Mouse (Mus musculus): ENCODE measurements around the gene Pdss1. TPM values are rescaled to one million over a fixed set of nuclear protein-coding genes. Genes with fewer than 3 reads are reported as not detected.
A peak's percentile ranks its signal among the peaks of the same experiment; 100 is the strongest.
"Not testable (repeated sequence)": the region's sequence is repeated elsewhere in the genome, so short reads cannot be mapped to it uniquely, and the experiment has no call there.

Pdss1 gene
- polyA plus RNA-seq, 1 experiment from 2014 or later = 22.0 TPM

- no peaks in the 10 kb centered on the region for H3K9me3 ChIP-seq (replicated peaks; ENCODE audit: control insufficient read depth, low read length)
- no peaks in the 10 kb centered on the region for H3K27me3 ChIP-seq (ENCODE audit: control insufficient read depth, insufficient read depth, low read length)
- no peak overlapping the region for H3K9ac ChIP-seq (ENCODE audit: low read length)
- WGBS = 82% methylated on average over 3 of the region's 3 CpGs
- ATAC-seq (ENCODE audit: insufficient read depth, low FRiP score) = no peak
- no peaks in the 10 kb centered on the region for H3K36me3 ChIP-seq (ENCODE audit: control insufficient read depth, insufficient read depth, low read length)
- no peak overlapping the region for H3K27ac ChIP-seq (ENCODE audit: low read length)
- no peaks in the 10 kb centered on the region for H3K4me1 ChIP-seq (ENCODE audit: control insufficient read depth, insufficient read depth, low read length)
- no peak overlapping the region for H3K4me2 ChIP-seq (ENCODE audit: low read depth, low read length)
- no peak overlapping the region for H3K4me3 ChIP-seq (replicated peaks; ENCODE audit: low read length)
Measured at GRCm38 (mm10) chr2:22876614-22877013, 18.7 kb upstream of the Pdss1 start.

DNA sequence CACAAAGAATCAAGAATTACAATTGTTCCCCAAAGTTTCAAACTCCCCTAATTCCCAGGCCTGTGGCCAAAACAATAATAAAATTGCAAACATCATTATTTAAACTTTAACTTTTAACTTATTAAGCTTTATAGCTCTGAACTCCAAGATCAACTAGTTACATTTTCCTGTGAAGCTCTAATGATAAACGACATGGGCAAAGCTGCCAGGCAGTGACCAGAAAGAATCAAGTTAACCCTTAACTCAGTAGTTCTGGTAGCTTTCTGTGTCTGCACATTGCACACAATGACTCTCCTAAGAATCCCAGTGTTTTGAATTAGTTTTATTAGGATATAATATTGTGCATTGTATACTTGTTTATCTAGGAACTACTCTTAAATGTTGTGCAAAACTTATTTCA lies 16.5 kb upstream of the Pdss1 start:
- H3K9ac ChIP-seq (ENCODE audit: low read length) = no peak overlapping the region
- H3K9me3 ChIP-seq (replicated peaks; ENCODE audit: control insufficient read depth, low read length) = no peaks in the 10 kb centered on the region
- H3K27ac ChIP-seq (ENCODE audit: low read length) = no peak overlapping the region
- H3K4me3 ChIP-seq (replicated peaks; ENCODE audit: low read length) = no peak overlapping the region
- no peak for ATAC-seq (ENCODE audit: insufficient read depth, low FRiP score)
- WGBS = 21% methylated on average over 1 of the region's 1 CpGs
- no peak overlapping the region for H3K4me2 ChIP-seq (ENCODE audit: low read depth, low read length)
- H3K36me3 ChIP-seq (ENCODE audit: control insufficient read depth, insufficient read depth, low read length) = no peaks in the 10 kb centered on the region
- H3K4me1 ChIP-seq (ENCODE audit: control insufficient read depth, insufficient read depth, low read length) = no peaks in the 10 kb centered on the region
- H3K27me3 ChIP-seq (ENCODE audit: control insufficient read depth, insufficient read depth, low read length) = no peaks in the 10 kb centered on the region

DNA sequence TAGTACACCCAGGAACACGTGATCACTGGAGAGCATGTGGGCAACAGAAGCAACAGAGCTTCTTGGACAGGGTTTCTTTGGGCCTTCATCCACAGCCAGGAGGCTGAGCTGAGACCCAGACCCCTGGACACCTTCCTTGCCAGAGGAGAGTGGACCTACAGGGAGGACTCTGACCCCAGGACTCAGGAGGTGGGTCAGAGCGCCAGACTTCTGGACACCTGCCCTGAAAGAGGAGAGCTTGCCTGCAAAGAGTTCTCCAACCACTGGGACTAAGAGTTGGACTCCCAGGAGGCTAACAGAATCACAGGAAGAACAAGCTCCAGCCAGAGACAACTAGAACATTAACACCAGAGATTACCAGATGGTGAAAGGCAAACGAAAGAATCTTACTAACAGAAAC lies 14.6 kb upstream of the Pdss1 start:
- H3K4me2 ChIP-seq (ENCODE audit: low read depth, low read length); H3K27ac ChIP-seq (ENCODE audit: low read length); H3K4me1 ChIP-seq (ENCODE audit: control insufficient read depth, insufficient read depth, low read length); H3K9ac ChIP-seq (ENCODE audit: low read length); H3K36me3 ChIP-seq (ENCODE audit: control insufficient read depth, insufficient read depth, low read length); H3K27me3 ChIP-seq (ENCODE audit: control insufficient read depth, insufficient read depth, low read length); H3K9me3 ChIP-seq (replicated peaks; ENCODE audit: control insufficient read depth, low read length); H3K4me3 ChIP-seq (replicated peaks; ENCODE audit: low read length); ATAC-seq (ENCODE audit: insufficient read depth, low FRiP score): not testable (repeated sequence)
- 79% methylated on average over 3 of the region's 3 CpGs for WGBS

- no peaks in the 10 kb centered on the region for H3K36me3 ChIP-seq (ENCODE audit: control insufficient read depth, insufficient read depth, low read length)
- no peaks in the 10 kb centered on the region for H3K27me3 ChIP-seq (ENCODE audit: control insufficient read depth, insufficient read depth, low read length)
- ATAC-seq (ENCODE audit: insufficient read depth, low FRiP score) = no peak; the same call in 1 of the 2 replicates
- no peaks in the 10 kb centered on the region; the same call in 1 of the 2 replicates for H3K4me1 ChIP-seq (ENCODE audit: control insufficient read depth, insufficient read depth, low read length)
- H3K9me3 ChIP-seq (replicated peaks; ENCODE audit: control insufficient read depth, low read length) = no peaks in the 10 kb centered on the region
- 18% methylated on average over 9 of the region's 9 CpGs for WGBS
- H3K27ac ChIP-seq (ENCODE audit: low read length) = peak overlapping the region; percentile 75
- peak overlapping the region; percentile 81 for H3K9ac ChIP-seq (ENCODE audit: low read length)
- H3K4me3 ChIP-seq (replicated peaks; ENCODE audit: low read length) = peak overlapping the region; percentile 91
- H3K4me2 ChIP-seq (ENCODE audit: low read depth, low read length) = peak overlapping the region; percentile 75
Measured at GRCm38 (mm10) chr2:22894932-22895281, 415 bp upstream of the Pdss1 start.

DNA sequence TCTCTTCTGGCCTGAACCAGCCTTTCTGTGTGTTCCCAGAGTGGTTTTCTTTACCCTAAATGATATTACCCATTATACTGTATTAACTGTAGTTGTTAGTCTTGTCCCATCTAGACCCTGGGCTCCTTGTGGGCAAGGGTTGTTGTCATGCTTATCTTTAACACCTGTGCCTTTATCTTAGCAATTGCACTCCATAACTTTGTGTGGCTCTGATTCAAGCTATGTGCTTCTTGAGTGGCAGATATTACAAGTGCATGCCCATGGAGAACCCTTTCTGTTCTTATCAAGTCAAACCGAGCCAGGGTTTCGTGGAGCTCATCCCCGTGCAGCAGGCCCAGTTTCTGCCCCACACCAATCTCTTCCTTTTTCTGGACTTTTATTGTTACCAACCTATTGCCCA lies 8.6 kb downstream of the Pdss1 start:
- no peak overlapping the region for H3K27ac ChIP-seq (ENCODE audit: low read length)
- no peak overlapping the region for H3K9ac ChIP-seq (ENCODE audit: low read length)
- no peaks in the 10 kb centered on the region for H3K4me1 ChIP-seq (ENCODE audit: control insufficient read depth, insufficient read depth, low read length)
- H3K9me3 ChIP-seq (replicated peaks; ENCODE audit: control insufficient read depth, low read length) = no peaks in the 10 kb centered on the region
- no peaks in the 10 kb centered on the region for H3K36me3 ChIP-seq (ENCODE audit: control insufficient read depth, insufficient read depth, low read length)
- H3K4me2 ChIP-seq (ENCODE audit: low read depth, low read length) = no peak overlapping the region
- H3K27me3 ChIP-seq (ENCODE audit: control insufficient read depth, insufficient read depth, low read length) = no peaks in the 10 kb centered on the region
- H3K4me3 ChIP-seq (replicated peaks; ENCODE audit: low read length) = no peak overlapping the region
- 95% methylated on average over 3 of the region's 3 CpGs for WGBS
- ATAC-seq (ENCODE audit: insufficient read depth, low FRiP score) = no peak

GRCm38 (mm10) chr2:22914421-22914820 lies 19.1 kb downstream of the Pdss1 start:
- WGBS = 84% methylated on average over 3 of the region's 3 CpGs
- no peak overlapping the region for H3K4me2 ChIP-seq (ENCODE audit: low read depth, low read length)
- no peaks in the 10 kb centered on the region for H3K9me3 ChIP-seq (replicated peaks; ENCODE audit: control insufficient read depth, low read length)
- no peaks in the 10 kb centered on the region for H3K4me1 ChIP-seq (ENCODE audit: control insufficient read depth, insufficient read depth, low read length)
- H3K36me3 ChIP-seq (ENCODE audit: control insufficient read depth, insufficient read depth, low read length) = peaks cover 4% of the 10 kb centered on the region; the same call in 1 of the 2 replicates
- ATAC-seq (ENCODE audit: insufficient read depth, low FRiP score) = no peak
- no peak overlapping the region for H3K9ac ChIP-seq (ENCODE audit: low read length)
- no peak overlapping the region for H3K27ac ChIP-seq (ENCODE audit: low read length)
- H3K4me3 ChIP-seq (replicated peaks; ENCODE audit: low read length) = no peak overlapping the region
- no peaks in the 10 kb centered on the region for H3K27me3 ChIP-seq (ENCODE audit: control insufficient read depth, insufficient read depth, low read length)

- WGBS = 88% methylated on average over 2 of the region's 2 CpGs
- peaks cover 4% of the 10 kb centered on the region; the same call in 1 of the 2 replicates for H3K36me3 ChIP-seq (ENCODE audit: control insufficient read depth, insufficient read depth, low read length)
- ATAC-seq (ENCODE audit: insufficient read depth, low FRiP score) = no peak
- no peaks in the 10 kb centered on the region for H3K4me1 ChIP-seq (ENCODE audit: control insufficient read depth, insufficient read depth, low read length)
- no peaks in the 10 kb centered on the region for H3K27me3 ChIP-seq (ENCODE audit: control insufficient read depth, insufficient read depth, low read length)
- H3K9me3 ChIP-seq (replicated peaks; ENCODE audit: control insufficient read depth, low read length) = no peaks in the 10 kb centered on the region
- no peak overlapping the region for H3K4me2 ChIP-seq (ENCODE audit: low read depth, low read length)
- H3K27ac ChIP-seq (ENCODE audit: low read length) = no peak overlapping the region
- H3K9ac ChIP-seq (ENCODE audit: low read length) = no peak overlapping the region
- no peak overlapping the region for H3K4me3 ChIP-seq (replicated peaks; ENCODE audit: low read length)
Measured at GRCm38 (mm10) chr2:22918651-22919050, 23.3 kb downstream of the Pdss1 start.

GRCm38 (mm10) chr2:22925911-22926310 lies 30.6 kb downstream of the Pdss1 start:
- not testable (repeated sequence) for H3K4me3 ChIP-seq (replicated peaks; ENCODE audit: low read length); ATAC-seq (ENCODE audit: insufficient read depth, low FRiP score); H3K9ac ChIP-seq (ENCODE audit: low read length); H3K4me2 ChIP-seq (ENCODE audit: low read depth, low read length); H3K9me3 ChIP-seq (replicated peaks; ENCODE audit: control insufficient read depth, low read length); H3K27me3 ChIP-seq (ENCODE audit: control insufficient read depth, insufficient read depth, low read length); H3K36me3 ChIP-seq (ENCODE audit: control insufficient read depth, insufficient read depth, low read length); H3K27ac ChIP-seq (ENCODE audit: low read length); H3K4me1 ChIP-seq (ENCODE audit: control insufficient read depth, insufficient read depth, low read length)
- WGBS = 88% methylated on average over 2 of the region's 3 CpGs

- Histone ChIP-seq H3K4me3 (replicated peaks; ENCODE audit: low read length) (no peak overlapping the region), H3K27ac (ENCODE audit: low read length) (peak overlapping the region; percentile 46)
- WGBS = 74% methylated on average over 2 of the region's 2 CpGs
Measured at GRCm38 (mm10) chr2:22928259-22928658, 32.9 kb downstream of the Pdss1 start.

GRCm38 (mm10) chr2:22933556-22933955 lies 38.2 kb downstream of the Pdss1 start:
- no peaks in the 10 kb centered on the region for H3K4me1 ChIP-seq (ENCODE audit: control insufficient read depth, insufficient read depth, low read length)
- no peak overlapping the region for H3K27ac ChIP-seq (ENCODE audit: low read length)
- H3K9me3 ChIP-seq (replicated peaks; ENCODE audit: control insufficient read depth, low read length) = no peaks in the 10 kb centered on the region
- H3K4me3 ChIP-seq (replicated peaks; ENCODE audit: low read length) = no peak overlapping the region
- H3K27me3 ChIP-seq (ENCODE audit: control insufficient read depth, insufficient read depth, low read length) = no peaks in the 10 kb centered on the region
- no peak overlapping the region for H3K4me2 ChIP-seq (ENCODE audit: low read depth, low read length)
- no peak for ATAC-seq (ENCODE audit: insufficient read depth, low FRiP score)
- no peak overlapping the region for H3K9ac ChIP-seq (ENCODE audit: low read length)
- WGBS = 81% methylated on average over 1 of the region's 1 CpGs
- no peaks in the 10 kb centered on the region for H3K36me3 ChIP-seq (ENCODE audit: control insufficient read depth, insufficient read depth, low read length)

More at GRCm38 (mm10) chr2:22928259-22928658, 32.9 kb downstream of the Pdss1 start:
- Histone ChIP-seq H3K36me3 (ENCODE audit: control insufficient read depth, insufficient read depth, low read length) (no peaks in the 10 kb centered on the region), H3K27me3 (ENCODE audit: control insufficient read depth, insufficient read depth, low read length) (no peaks in the 10 kb centered on the region), H3K4me1 (ENCODE audit: control insufficient read depth, insufficient read depth, low read length) (no peaks in the 10 kb centered on the region), H3K9ac (ENCODE audit: low read length) (no peak overlapping the region), H3K4me2 (ENCODE audit: low read depth, low read length) (no peak overlapping the region), H3K9me3 (replicated peaks; ENCODE audit: control insufficient read depth, low read length) (no peaks in the 10 kb centered on the region)
- no peak for ATAC-seq (ENCODE audit: insufficient read depth, low FRiP score)
